Mouse (Mus musculus) bone marrow macrophage, adult 2 months (primary cell): Measurements from ENCODE around the gene Ociad2. TPM values are rescaled to one million over a fixed set of nuclear protein-coding genes. Genes with fewer than 3 reads are reported as not detected.
A peak's percentile ranks its signal among the peaks of the same experiment; 100 is the strongest.

Source experiments
- H3K27ac ChIP-seq: 2 replicates; pipeline ENCODE4 v1.5.1; 2012; ENCODE audit warnings: low read depth, low read length; ENCODE audit not compliant: insufficient read depth
- H3K4me1 ChIP-seq: 2 replicates; pipeline ENCODE4 v1.6.1; 2012; ENCODE audit warnings: low read length; ENCODE audit not compliant: control insufficient read depth, insufficient read depth
- H3K4me3 ChIP-seq: 2 replicates; pipeline ENCODE4 v1.5.1; 2012; ENCODE audit warnings: mild to moderate bottlenecking, low read length, moderate library complexity; ENCODE audit not compliant: insufficient read depth
- CTCF ChIP-seq: IDR thresholded peaks from 2 replicates; pipeline ENCODE4 v1.5.1; 2012; ENCODE audit warnings: low read depth, mild to moderate bottlenecking, low read length, moderate library complexity
- POLR2A ChIP-seq: IDR thresholded peaks from 2 replicates; pipeline ENCODE4 v1.6.1; 2012; ENCODE audit warnings: mild to moderate bottlenecking, low read depth, low read length, borderline replicate concordance
- polyA plus RNA-seq: library from polyadenylated mRNA; stranded (reverse); fragments of >200 nt; gene quantifications from 2 replicates; pipeline ENCODE4 v1.2.4, GENCODE M21; 2012; ENCODE audit not compliant: missing spikeins, insufficient read depth, insufficient read length

Ociad2 gene
- polyA plus RNA-seq: 1.3 and 1.4 TPM in 2 replicates

DNA sequence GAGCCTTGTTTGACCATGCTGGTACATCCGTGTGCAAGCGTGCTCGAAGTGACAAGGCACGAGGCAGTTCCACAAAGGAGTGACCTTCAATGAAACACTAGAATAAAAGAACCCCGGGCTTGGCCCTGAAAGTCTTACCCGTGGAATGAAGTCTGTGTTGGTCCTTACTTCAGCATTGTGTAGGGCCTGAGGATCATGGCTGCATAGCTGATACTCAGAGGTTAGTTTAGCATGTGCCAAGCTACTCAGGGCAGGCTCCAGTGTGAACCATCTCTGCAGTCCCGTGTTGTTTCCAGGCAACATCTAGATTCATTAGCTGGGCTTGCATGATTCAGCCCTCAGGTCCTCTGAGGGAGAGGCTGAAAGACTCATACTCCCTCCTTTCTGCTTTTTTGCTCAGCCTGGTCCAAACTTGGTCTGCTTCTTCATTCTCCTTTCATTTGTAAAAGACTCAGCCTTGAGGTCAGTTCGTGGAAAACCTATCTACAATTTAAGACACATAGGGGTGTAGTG, at the start of gene Ociad2:
TSS of gene Ociad2 (minus strand) at position 306 of the 513 bp plus-strand sequence.
- Histone ChIP-seq H3K27ac (no peak within 1 kb of the TSS), H3K4me3 (no peak within 1 kb of the TSS), H3K4me1 (peaks cover 11% of the 10 kb centered on the region)
- no peak for TF ChIP-seq CTCF
- TF ChIP-seq POLR2A: no peak

DNA sequence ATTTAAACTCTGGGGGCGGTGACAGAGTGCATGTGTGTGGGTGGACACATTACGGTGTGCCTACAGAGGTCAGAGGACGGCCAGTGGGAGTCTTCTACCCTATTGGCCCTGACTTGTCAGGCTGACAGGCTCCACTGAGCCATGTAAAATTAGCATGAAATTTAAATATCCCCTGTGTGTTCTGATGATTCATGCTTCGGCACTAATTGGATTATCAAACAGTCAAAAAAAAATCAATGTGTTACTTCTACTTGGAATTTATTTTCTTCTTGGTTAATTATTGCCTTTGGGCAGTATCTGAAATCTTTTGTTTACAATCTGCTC, 42.8 kb upstream of the Ociad2 start:
- no peak for TF ChIP-seq CTCF
- TF ChIP-seq POLR2A: no peak
- Histone ChIP-seq H3K4me3 (no peak overlapping the region), H3K27ac (no peak overlapping the region), H3K4me1 (no peaks in the 10 kb centered on the region)

DNA sequence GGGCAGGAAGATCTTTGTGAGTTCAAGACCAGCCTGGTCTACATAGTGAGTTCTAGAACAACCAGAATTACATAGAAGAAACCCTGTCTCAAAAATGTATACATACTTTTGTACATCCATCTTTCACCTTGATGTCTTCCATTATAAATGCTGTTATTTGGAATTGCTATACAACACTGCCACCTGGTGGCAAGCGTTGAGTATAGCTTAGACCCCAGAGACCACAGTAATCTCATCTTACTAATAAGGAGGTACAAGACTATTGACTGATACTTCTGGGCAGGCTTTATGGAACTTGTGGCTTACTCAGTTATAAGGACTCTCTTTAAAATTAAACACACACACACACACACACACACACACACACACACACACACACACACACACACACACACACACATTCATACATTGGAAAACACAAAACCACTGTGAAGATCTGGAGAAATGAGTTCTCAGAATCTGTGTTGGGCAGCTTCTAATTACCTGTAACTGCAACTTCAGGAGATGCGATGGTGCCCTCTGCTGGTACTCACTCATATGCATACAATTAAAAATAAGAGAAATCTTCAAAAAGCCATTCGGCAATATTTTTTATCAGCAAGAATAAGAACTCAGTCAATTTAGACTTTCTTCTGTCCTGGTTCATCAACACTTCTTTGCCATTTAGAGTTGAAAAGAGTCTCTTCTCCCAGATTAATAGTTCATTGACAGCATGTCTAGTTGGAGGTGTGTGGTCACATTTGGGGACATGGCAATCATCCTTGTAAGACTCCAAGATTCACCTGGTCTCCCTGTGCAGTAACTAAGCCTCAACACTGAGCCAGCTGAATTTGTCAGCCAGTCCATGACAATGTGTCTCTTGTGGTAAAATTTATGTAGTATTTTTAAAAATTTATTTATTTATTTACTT, 42.2 kb upstream of the Ociad2 start:
- TF ChIP-seq POLR2A (no peak), CTCF (no peak)

DNA sequence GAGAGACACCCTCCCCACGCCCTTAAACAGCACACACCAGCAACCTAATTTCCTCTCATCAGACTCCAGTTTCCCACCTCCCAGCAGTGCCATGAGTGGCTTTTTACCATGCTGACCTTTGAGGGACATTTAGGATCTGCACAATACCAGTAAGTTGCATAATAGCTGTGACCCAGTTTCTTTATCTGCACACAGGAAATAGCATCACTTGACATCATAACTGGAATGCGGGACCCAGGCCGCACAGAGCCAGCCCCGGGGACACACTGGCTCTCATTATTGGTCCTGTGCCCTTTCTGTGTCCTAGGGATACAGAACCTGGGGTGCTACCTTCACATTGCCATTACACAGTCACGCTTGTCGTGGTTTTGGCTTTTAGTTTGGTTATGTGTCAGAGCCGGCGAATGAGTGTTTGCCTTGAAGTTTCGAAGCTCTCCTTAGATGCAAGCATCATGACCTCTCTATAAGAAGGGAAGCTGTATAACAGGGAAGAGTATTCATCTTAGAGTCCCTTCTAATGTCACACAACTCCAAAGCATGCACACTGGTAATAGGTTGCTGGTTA, 41.2 kb upstream of the Ociad2 start:
- no peak for TF ChIP-seq POLR2A
- no peak for TF ChIP-seq CTCF

More for the DNA sequence above, 42.2 kb upstream of the Ociad2 start:
- H3K4me1 ChIP-seq: no peaks in the 10 kb centered on the region
- H3K27ac ChIP-seq: no peak overlapping the region
- H3K4me3 ChIP-seq: no peak overlapping the region

DNA sequence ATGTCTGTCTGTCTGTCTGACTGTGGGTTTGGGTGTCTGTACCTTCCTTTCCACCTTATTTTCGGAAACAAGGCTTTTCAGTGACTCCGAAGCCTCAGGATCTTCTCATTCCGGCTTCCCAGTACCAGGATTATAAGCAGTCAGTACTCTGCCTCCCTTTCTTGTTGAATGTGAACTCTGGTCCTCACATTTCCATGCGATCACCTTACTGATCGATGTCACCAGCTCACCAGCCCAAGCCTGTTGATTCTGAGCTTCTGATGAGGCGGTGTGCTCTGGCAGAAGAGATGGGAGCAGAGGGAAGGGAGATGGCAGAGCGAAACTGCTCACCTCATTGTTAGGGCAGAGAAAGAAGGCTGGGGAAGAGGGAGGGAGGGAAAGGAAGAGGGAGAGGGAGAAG, 40.7 kb upstream of the Ociad2 start:
- Histone ChIP-seq H3K27ac (no peak overlapping the region), H3K4me3 (no peak overlapping the region)
- TF ChIP-seq CTCF: no peak
- no peak for TF ChIP-seq POLR2A

More for the DNA sequence above, 41.2 kb upstream of the Ociad2 start:
- H3K4me3 ChIP-seq: no peak overlapping the region
- H3K4me1 ChIP-seq: no peaks in the 10 kb centered on the region
- H3K27ac ChIP-seq: no peak overlapping the region

DNA sequence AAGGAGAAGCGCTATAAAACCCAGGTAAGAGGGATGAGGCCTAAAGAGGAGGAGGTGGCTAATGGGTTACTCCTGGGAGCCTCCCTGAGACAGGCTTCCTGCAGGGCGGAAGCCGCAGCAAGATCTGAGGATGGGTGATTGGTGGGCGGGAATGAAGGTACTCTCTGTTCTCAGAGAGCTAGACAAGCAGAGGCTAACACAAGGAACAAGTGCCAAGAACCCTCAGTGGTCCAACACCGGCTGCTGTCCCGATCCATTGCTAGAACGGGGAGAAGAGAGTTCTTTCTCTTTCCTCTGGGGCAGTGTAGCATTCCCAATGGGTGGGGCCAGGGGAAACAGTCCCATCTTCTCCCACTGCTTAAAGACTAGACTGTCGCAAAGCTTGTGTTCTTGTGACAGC, 40.0 kb upstream of the Ociad2 start:
- no peak overlapping the region for H3K27ac ChIP-seq
- TF ChIP-seq CTCF: no peak
- TF ChIP-seq POLR2A: no peak
- H3K4me1 ChIP-seq: no peaks in the 10 kb centered on the region

More for the DNA sequence above, 40.7 kb upstream of the Ociad2 start:
- H3K4me1 ChIP-seq: no peaks in the 10 kb centered on the region

DNA sequence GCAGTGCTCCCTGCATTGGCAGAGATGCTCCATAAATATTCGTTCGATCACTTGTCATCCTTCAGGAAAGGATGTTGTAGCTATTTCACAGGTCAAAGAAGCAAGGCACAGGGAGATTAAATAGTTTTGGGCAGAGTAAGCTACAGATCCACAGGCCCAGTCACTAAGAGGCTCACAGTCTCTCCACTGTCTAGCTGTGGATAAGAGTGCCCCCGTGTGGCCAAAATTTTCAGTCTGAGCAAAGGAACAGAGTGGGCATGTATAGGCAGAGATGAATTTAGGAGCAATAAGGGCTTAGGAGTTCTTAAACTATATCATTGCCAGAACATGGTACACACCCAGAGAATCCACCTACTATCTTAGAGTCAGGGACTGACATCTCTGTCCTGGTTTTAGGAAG, 39.1 kb upstream of the Ociad2 start:
- TF ChIP-seq CTCF (peak; percentile 22; the same call in 1 of the 2 replicates), POLR2A (no peak)
- no peaks in the 10 kb centered on the region for H3K4me1 ChIP-seq
- H3K4me3 ChIP-seq: no peak overlapping the region
- no peak overlapping the region for H3K27ac ChIP-seq

More for the DNA sequence above, 40.0 kb upstream of the Ociad2 start:
- H3K4me3 ChIP-seq: no peak overlapping the region

DNA sequence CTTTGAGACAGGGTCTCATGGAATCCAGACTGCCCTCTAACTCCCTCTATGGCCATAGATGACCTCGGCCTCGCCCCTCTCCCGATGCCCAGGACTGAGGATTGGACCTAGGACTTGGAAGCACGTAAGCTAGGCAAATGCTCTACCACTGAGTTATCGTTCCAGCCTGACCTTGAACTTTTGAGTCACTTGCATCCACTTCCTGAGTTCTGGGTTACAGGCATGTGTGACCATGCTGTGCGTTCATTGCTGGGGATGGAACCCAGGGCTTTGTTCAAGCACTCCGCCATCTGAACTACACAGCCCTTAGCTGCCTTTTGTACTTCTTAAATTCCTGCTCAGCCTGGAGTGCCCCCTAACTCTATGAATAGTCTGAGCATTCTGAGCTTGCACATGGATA, 35.7 kb upstream of the Ociad2 start:
- TF ChIP-seq CTCF: no peak
- TF ChIP-seq POLR2A: no peak
- Histone ChIP-seq H3K4me1 (no peaks in the 10 kb centered on the region), H3K4me3 (no peak overlapping the region), H3K27ac (no peak overlapping the region)

DNA sequence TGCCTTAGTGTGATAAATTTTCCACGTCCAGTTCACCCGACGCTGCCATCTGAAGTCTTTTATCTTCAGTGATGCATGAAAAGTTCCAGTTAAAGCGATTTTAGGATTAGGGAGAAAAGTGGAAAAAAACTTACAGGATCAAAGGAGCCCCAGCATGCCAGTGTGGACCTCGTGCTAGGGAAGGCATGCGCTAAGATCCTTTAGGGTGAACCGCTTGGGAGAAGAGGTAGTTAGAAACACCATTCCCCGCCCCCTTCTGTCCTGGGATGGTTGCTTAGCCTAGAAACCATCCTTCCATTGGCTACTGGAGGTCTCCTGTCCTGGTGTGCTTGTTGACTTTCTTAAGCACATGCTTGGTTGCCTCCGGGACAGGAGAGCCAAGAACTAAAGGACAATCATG, 35.2 kb upstream of the Ociad2 start:
- TF ChIP-seq CTCF (no peak), POLR2A (no peak)
- no peaks in the 10 kb centered on the region for H3K4me1 ChIP-seq
- no peak overlapping the region for H3K27ac ChIP-seq
- H3K4me3 ChIP-seq: no peak overlapping the region

DNA sequence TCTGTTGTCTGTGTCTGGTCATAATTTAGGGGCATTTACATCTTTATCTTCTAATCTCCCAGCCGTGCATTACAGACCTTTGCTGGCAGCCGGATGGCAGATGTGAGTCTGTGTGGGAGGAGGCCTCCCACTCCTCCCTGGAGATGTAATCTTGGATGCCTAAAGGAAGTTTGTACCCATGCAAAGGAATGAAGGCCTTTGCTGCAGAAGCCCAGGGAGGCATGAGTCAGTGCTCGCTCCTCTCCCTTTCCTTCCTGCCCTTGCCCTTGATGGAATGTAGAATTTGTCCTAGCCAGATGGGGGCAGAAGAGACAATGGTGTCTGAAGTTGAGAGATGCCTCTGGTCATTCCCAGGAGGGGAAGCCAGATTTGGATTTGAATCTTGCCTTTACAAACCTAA, 32.4 kb upstream of the Ociad2 start:
- Histone ChIP-seq H3K4me3 (no peak overlapping the region), H3K27ac (no peak overlapping the region), H3K4me1 (no peaks in the 10 kb centered on the region)
- TF ChIP-seq CTCF (no peak), POLR2A (no peak)
